Mouse (Mus musculus) E14TG2a.4 (cell line): ENCODE data around the gene Sstr2.

Experiments
- CTCF ChIP-seq: conservative IDR thresholded peaks from 2 replicates; pipeline ENCODE4 v1.5.1; 2014; ENCODE audit warnings: low read length
- NANOG ChIP-seq: IDR thresholded peaks from 2 replicates; pipeline ENCODE4 v1.6.1; 2014; ENCODE audit warnings: borderline replicate concordance, low read length, mixed read lengths
- POU5F1 ChIP-seq: IDR thresholded peaks from 2 replicates; pipeline ENCODE4 v1.6.1; 2014; ENCODE audit warnings: low read length, borderline replicate concordance

GRCm38 (mm10) chr11:113619420-113620080 is 408 bp downstream of the Sstr2 start:
- TF ChIP-seq CTCF (no peak), NANOG (no peak), POU5F1 (no peak)
